Mouse (Mus musculus): ENCODE results near the gene Lrp11.
A peak's percentile ranks its signal among the peaks of the same experiment; 100 is the strongest.

Gene Lrp11

DNA sequence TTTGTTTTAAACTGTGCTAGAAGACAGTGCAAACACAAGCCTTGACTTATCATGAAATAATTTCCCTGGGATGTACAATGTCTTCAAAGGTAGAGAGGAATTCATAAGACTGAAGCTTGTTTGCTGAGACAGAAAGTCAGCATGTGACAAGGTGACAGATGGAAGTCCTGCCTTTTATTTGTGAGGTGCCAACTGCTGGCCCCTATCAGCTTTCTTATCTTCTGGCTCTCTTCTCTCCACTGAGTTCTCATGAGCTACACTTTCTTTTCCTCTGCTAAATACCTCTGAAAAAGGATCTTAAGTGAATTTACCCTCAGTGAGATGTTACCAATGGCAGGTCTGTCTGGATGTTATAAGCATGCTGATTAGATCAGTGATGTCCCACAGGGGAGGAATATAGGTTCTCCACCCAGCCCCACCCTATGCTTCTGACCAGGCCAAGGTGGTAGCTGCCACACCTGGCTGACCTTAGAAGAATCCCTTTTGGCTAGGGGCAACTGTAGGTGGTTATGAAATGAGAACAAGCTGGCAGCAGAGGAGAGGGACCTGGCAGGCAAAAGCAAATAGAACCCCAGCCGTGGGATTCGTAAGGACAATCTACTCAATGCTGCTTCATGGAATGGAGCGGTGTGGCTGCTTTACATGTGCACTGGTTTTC is 34.4 kb downstream of the Lrp11 start:
- DNase-seq (ENCODE audit: low spot score in 2 of 2) = no peak

DNA sequence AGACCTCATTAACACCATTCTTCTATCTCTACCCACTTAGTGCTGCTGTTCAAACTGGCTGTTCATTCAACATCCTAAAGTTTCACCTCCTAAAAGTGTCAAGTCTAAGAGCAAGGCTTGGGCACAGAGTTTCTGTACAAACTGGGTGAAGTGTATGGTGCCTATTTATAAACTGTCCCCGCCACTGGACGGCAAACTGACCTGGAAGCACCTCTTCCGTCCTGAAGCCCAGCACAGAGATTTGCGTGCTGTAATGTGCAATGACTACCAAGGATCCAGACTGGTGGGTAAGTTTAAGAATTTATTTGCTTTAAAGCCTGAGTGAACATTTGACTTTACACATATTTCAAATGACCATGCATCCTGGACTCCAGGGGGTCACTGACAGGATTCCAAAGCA is 39.5 kb downstream of the Lrp11 start:
- DNase-seq (ENCODE audit: low spot score in 2 of 2) = no peak

DNA sequence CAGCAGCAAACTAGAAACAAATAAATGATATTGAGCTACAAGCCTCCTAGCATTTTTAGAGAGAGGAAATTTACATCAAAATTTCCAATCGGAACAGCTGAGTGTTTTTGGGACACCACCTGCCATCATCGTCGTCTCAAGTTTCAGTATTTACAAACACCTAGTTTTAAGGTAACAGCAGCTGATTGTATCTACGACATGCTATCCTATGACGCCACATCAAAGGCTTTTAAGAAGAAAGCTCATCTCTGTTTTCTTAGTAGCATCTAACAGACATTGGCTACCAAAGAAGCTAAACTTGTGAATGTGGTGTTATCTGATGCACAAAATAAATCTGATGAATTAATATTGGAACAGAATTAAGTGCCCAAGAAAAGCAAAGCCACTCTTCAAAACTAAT is 40.7 kb downstream of the Lrp11 start:
- DNase-seq (ENCODE audit: low spot score in 2 of 2) = no peak

DNA sequence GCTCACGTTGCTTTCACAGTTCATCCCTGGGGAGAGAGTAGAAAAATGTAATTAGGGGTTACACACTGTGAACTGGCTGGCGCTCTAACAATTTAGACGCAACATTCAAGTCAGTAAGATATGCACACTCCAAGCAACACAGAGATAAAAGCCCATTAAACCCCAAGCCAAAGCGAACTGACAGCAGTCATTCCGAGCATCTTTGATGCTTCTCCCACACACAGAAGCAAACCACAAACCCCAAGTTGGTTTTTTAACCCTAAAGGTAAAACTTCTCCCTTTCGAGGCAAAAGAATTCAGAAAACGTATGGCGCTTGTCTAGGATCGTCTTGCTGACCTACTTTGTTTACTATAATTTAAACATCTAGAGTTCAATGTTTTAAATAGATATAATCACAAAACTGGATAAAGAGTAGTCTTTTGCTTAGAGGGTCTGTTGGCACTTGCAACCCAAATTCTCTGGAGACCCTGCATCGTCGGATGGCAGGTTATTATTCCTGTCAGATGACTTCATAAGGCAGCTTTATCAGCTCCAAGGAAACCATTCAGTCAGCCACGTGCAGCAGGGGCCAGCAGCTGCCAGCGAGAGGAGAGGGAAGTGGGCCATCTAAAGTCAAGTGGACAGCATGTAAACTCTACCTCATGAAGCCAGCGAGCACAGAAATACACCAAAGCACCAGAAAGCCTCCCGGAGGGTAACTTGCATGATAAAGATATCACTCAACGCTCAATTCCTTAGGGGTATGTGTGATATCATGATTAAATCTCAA is 41.5 kb downstream of the Lrp11 start:
- DNase-seq (ENCODE audit: low spot score in 2 of 2) = no peak

DNA sequence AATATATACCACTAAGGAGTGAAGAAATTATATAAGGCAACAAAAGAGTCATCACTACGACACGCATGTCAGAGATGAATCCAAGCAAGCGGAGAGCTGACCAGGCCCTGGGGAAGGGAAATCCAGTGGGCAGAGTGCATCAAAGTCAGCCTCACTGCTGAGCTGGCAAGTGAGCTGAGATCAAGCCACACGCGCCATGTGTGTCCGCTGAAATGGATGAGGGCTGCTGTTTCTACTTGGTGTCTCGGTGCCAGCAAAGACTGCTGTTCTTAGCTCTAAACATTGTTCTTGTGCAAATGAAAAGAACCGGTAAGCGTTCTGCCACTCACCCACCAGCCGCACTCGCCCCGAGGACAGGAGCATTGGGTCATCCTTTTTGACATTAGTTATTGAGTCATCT is 50.8 kb downstream of the Lrp11 start:
- no peak for DNase-seq (ENCODE audit: low spot score in 2 of 2)

DNA sequence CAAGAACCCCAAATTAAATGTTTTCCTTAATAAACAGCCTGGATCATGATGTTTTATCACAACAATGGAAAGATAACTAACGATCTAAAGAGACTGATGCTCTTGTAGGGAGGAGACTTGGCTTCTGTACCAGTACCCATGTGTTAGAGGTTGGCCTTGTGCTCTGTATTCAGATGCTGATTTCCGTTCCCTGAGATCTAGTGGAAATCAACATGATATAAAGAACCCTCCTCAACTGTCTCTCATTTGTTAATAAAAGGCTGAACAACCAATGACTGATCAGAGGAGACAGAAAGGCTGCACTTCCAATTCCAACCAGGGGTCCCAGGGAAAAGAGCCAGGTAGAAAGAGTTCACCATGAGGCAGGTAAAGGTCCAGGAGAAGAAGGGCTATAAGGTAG is 56.3 kb downstream of the Lrp11 start:
- no peak for DNase-seq (ENCODE audit: low spot score in 2 of 2)

DNA sequence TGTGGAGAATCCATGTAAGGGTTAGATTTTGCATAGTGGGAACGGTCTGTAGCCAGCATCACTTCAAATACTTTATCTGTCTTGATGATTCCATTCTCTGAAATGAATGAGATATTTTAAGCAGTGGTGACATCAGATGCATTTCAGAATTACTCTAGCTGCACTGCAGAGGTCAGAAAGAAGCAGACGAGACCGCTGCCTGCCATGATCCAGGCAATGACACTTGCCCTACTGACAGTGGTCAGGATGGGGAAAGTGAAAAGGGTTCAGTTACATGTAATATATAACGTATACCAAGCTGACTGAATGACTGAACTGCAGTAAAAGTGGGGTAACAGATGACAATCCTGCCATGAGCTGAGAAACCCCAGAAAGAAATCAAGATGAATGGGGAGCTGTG is 59.5 kb downstream of the Lrp11 start:
- DNase-seq (ENCODE audit: low spot score in 2 of 2) = no peak

DNA sequence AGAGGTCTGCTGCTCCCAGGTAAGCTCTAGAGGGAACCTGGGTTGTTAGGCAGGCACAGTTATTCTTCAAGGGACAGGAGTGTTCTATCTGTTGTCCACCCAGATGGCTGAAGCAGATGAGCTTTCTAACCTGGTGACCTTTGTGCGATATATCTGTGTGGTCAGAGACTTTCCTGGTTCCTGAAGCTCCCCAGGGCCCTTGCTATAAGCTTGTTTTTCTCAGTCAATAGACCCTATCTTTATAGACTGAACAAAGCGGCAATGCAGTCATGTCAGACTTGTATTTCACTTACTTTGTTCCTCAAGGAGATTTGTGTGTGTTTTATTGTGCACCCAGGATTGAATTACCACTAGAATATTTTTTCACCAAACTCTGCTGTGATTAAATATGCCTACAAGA is 61.5 kb downstream of the Lrp11 start:
- no peak for DNase-seq (ENCODE audit: low spot score in 2 of 2)

DNA sequence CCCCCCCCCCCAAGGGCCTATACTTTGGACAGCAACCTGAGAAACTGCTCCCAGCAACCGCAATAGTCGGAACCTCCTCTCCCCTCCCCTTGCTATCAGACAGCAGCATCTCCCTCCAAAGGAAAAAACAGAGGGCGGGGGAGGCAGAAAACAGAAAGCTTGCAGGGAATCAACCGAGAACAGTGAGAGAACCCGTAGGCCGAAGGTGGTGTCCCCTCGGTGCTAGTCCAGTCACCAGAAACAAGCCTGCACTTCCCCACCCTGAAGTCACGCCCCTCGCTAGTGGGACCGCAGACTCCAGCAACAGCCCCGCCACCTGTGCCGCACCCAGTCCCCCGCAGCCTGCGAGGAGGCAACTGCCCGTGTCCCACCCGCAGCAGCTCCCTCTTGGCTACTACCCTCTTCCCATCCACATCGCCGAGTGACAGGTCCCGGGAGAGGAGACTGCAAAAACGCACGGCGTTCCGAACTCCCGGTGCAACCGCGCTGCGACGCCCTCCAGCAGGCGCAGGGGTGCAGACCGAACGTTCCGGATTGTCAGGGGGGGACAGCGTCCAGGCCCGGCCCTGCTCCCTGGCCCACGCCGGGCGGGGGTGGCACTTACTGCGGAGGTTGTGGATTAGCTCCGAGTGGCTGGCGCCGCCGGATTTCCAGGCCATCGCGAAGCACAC is 73.0 kb downstream of the Lrp11 start:
- no peak for DNase-seq (ENCODE audit: low spot score in 2 of 2)

DNA sequence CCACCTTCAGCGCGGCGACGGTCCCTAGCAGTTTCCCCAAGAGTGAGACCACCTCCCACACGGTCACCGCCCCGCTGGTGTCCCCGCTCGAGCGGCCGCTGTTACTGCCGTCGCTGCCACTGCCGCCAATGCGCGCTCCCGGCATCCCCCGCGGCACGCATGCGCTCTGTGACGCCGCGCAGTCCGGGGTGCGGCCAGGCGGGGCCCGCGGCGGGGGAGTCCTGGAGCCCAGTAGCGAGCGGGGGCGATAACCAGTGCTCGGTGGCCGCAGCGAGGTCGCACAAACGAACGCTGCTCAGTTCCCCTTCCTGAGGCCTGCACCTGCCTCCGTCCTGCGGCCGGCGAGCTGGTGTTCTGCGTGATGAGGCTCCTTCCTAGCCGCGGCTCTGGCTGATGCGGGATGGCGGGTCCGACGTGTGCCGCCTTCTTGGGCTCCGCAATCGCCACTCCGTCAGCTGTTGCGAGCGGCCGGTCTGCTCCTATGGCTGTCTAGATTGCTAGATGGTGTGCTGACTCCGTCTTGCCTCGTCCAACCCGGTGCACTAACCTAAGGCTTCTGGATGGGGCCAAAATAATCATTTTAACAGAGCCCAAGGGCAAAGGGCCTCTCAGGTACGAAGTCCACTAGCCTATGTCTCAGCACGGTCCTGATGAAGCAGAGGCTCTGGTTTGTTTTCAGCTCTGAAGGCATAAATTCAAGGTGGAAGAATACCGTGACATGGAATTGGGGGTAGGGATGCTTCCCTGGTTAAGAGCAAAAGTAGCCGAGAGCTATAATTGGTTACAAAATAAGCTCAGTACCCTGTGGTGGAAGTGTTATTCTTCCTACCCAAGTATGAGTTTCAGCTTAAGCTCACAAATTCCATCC is 73.8 kb downstream of the Lrp11 start:
- peak; percentile 93 to 94 for DNase-seq (ENCODE audit: low spot score in 2 of 2)

DNA sequence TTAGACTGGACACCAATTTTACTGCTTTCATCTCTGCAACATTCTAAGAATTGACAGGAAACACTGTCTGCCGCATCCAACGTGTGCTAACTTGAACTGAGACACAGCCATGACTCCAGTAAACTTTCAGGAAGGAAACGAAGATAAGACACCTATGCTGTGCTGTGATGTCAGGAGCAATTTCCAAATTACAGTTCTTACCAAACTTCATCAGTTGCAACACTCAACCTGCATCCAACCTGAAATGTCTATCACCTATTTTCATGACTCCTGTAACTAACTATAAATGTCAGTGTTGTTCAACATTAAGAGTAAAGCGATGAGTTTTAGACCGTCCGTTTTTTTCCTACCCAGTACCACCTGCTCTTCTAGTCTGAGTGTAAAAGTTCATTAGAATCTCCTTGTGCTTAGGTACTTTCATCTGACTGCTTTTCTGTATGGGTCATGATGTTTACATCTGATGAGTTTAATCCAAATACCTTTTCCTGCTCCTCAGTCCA is 74.5 kb downstream of the Lrp11 start:
- DNase-seq (ENCODE audit: low spot score in 2 of 2) = no peak

DNA sequence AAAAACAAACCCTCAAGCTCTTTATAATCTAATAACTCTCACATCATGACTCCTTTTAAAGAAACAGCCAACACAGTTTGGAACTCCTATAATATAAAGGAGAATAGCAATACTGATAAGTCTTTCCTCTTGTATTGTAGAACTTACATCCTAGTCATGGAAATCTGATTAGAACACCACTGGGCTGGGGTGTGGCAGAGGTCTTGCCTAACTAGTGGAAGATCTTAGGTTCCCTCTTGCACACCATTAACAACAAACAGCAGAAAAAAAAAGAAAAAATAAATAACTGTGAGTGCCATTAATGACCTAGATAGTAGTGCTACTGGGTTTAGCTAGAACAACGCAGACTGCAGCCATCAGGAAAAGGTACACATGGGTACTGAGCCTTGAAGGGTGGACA is 75.3 kb downstream of the Lrp11 start:
- DNase-seq (ENCODE audit: low spot score in 2 of 2) = no peak

DNA sequence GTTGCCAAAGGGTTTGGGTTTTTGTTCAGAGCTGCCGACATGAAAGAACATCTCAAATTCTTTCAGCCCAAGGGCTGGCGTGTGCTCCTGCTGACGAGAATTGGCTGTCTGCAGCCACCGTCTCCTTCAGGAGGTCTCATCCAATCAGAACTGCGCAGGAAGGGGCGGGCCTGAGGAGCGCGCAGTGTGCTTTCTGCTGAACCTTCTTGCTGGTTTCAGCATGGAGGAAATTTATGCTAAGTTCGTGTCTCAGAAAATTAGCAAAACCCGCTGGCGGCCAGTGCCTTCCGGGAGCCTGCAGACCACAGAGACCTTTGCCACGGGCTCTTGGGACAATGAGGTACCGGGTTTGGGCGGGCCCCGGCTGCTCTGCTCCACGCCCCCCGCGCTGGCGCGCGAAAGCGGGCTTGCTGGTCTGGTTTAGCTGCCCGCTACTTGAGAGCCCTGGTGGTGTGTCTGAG is 77.8 kb downstream of the Lrp11 start, which contains the start of gene Nup43:
TSS of gene Nup43 (plus strand) at position 162 of the 461 bp plus-strand sequence.
- peak; percentile 96 for DNase-seq (ENCODE audit: low spot score in 2 of 2)

DNA sequence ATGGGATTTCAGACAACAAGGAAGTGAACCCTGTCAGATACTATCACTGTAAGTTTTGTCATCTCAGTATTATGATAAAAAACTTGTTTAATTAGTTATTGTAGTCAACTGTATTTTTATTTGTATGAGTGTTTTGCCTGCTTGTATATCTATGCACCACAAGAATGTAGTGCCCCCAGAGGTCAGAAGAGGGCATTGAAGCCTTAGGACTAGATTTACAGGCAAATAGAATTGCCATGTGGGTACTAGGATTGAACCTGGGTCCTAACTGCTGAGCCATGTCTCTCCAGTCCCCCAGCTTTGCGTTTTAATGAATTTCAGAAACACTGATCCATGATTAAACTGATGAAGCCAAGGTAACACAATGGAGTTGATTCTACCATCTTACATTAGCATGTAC is 84.1 kb downstream of the Lrp11 start:
- no peak for DNase-seq (ENCODE audit: low spot score in 2 of 2)

Data from right cerebral cortex, postnatal 10 days (tissue).